Mouse (Mus musculus) kidney, adult 9 months (tissue): ENCODE results near the gene Ifnb1.
"Not testable (repeated sequence)": the region's sequence is repeated elsewhere in the genome, so short reads cannot be mapped to it uniquely, and the experiment has no call there.

Experiments
- DNase-seq: peaks from one replicate; pipeline ENCODE4 v3.0.0; 2022

The Ifnb1 gene

GRCm38 (mm10) chr4:88522674-88523073, at the start of gene Ifnb1:
Gene Ifnb1 (minus strand): TSS chr4:88522774.
- no peak for DNase-seq

- no peak for DNase-seq
These were observed 49.1 kb upstream of the Ifnb1 start, which contains the start of gene Ifna14 for GRCm38 (mm10) chr4:88571698-88572097. Gene Ifna14 (minus strand): TSS chr4:88571798.

GRCm38 (mm10) chr4:88561791-88562190, 39.2 kb upstream of the Ifnb1 start:
- no peak for DNase-seq

- not testable (repeated sequence) for DNase-seq
These were observed 35.6 kb upstream of the Ifnb1 start, which contains the start of gene Ifna15 for GRCm38 (mm10) chr4:88558145-88558544. Gene Ifna15 (minus strand): TSS chr4:88558245.

GRCm38 (mm10) chr4:88550161-88550945, 27.8 kb upstream of the Ifnb1 start:
- peak; percentile 88 for DNase-seq

- no peak for DNase-seq
These were observed 25.4 kb upstream of the Ifnb1 start for GRCm38 (mm10) chr4:88547986-88548385.

- DNase-seq = peak; percentile 80
These were observed 21.2 kb upstream of the Ifnb1 start for GRCm38 (mm10) chr4:88543649-88544234.

- peak; percentile 64 for DNase-seq
These were observed 14.8 kb upstream of the Ifnb1 start for GRCm38 (mm10) chr4:88537328-88537727.

GRCm38 (mm10) chr4:88536640-88537039, 14.1 kb upstream of the Ifnb1 start:
- DNase-seq = peak; percentile 37

- DNase-seq = no peak
These were observed 13.2 kb upstream of the Ifnb1 start for GRCm38 (mm10) chr4:88535742-88536141.

- DNase-seq = no peak
These were observed 12.3 kb upstream of the Ifnb1 start for GRCm38 (mm10) chr4:88534903-88535302.

GRCm38 (mm10) chr4:88533499-88533898, 10.9 kb upstream of the Ifnb1 start:
- DNase-seq = peak; percentile 85

GRCm38 (mm10) chr4:88530892-88531291, 8.3 kb upstream of the Ifnb1 start:
- no peak for DNase-seq

GRCm38 (mm10) chr4:88530271-88530670, 7.7 kb upstream of the Ifnb1 start:
- no peak for DNase-seq

GRCm38 (mm10) chr4:88526379-88527049, 3.9 kb upstream of the Ifnb1 start:
- no peak for DNase-seq

GRCm38 (mm10) chr4:88525393-88525792, 2.8 kb upstream of the Ifnb1 start:
- no peak for DNase-seq

- peak; percentile 42 for DNase-seq
These were observed 667 bp upstream of the Ifnb1 start for GRCm38 (mm10) chr4:88523241-88523640.

- DNase-seq = no peak
These were observed 4.6 kb downstream of the Ifnb1 start for GRCm38 (mm10) chr4:88517957-88518356.

- DNase-seq = peak; percentile 64
These were observed 6.8 kb downstream of the Ifnb1 start for GRCm38 (mm10) chr4:88515711-88516211.

GRCm38 (mm10) chr4:88515250-88515649, 7.3 kb downstream of the Ifnb1 start:
- DNase-seq = no peak

- DNase-seq = peak; percentile 59
These were observed 8.2 kb downstream of the Ifnb1 start for GRCm38 (mm10) chr4:88514403-88514802.

GRCm38 (mm10) chr4:88513743-88514142, 8.8 kb downstream of the Ifnb1 start:
- DNase-seq = no peak

- DNase-seq = no peak
These were observed 18.8 kb downstream of the Ifnb1 start for GRCm38 (mm10) chr4:88503753-88504152.

- DNase-seq = no peak
These were observed 21.3 kb downstream of the Ifnb1 start for GRCm38 (mm10) chr4:88501247-88501646.
